Mouse (Mus musculus): ENCODE data around the gene Iffo1. TPM values are rescaled to one million over a fixed set of nuclear protein-coding genes. Genes with fewer than 3 reads are reported as not detected.

Gene Iffo1
- polyA plus RNA-seq, 1 experiment from 2014 or later: 10.3 TPM

- Histone ChIP-seq H3K4me2 (replicated peaks; ENCODE audit: low read depth, low read length) (peak overlapping the region; percentile 57), H3K9me3 (ENCODE audit: control insufficient read depth, low read length) (no peaks in the 10 kb centered on the region), H3K27ac (ENCODE audit: low read depth, low read length) (no peak overlapping the region), H3K9ac (ENCODE audit: low read depth, low read length) (peak overlapping the region; percentile 77), H3K4me3 (ENCODE audit: low read depth, low read length) (peak overlapping the region; percentile 56), H3K27me3 (ENCODE audit: control insufficient read depth, insufficient read depth, low read length) (no peaks in the 10 kb centered on the region), H3K36me3 (ENCODE audit: control insufficient read depth, insufficient read depth, low read length) (0 out of 2 replicates have a peak, but pooled peaks cover 14% of the 10 kb centered on the region), H3K4me1 (replicated peaks; ENCODE audit: control insufficient read depth, insufficient read depth, low read length) (peaks cover 3% of the 10 kb centered on the region; the same call in 1 of the 2 replicates)
- ATAC-seq (ENCODE audit: low FRiP score): no peak
- peak; percentile 31 for DNase-seq (ENCODE audit: low spot score)
Measured at GRCm38 (mm10) chr6:125190816-125191215, 45.8 kb downstream of the Iffo1 start.

GRCm38 (mm10) chr6:125191332-125192015 is 46.4 kb downstream of the Iffo1 start, which contains the start of the genes Ncapd2 and Mrpl51:
Gene Ncapd2, minus strand, starts transcription at chr6:125191701.
Gene Mrpl51, plus strand, starts transcription at chr6:125191801.
- ATAC-seq (ENCODE audit: low FRiP score) (peak; percentile 95), DNase-seq (ENCODE audit: low spot score) (peak; percentile 99)
- under 1% methylated on average over 54 of the region's 54 CpGs for WGBS
- peak within 1 kb of the TSS; percentile 96 for H3K27ac ChIP-seq (ENCODE audit: low read depth, low read length)
- peak within 1 kb of the TSS; percentile 77 for H3K9ac ChIP-seq (ENCODE audit: low read depth, low read length)
- peaks cover 3% of the 10 kb centered on the region; the same call in 1 of the 2 replicates for H3K4me1 ChIP-seq (replicated peaks; ENCODE audit: control insufficient read depth, insufficient read depth, low read length)
- no peaks in the 10 kb centered on the region for H3K27me3 ChIP-seq (ENCODE audit: control insufficient read depth, insufficient read depth, low read length)
- no peaks in the 10 kb centered on the region for H3K9me3 ChIP-seq (ENCODE audit: control insufficient read depth, low read length)
- H3K36me3 ChIP-seq (ENCODE audit: control insufficient read depth, insufficient read depth, low read length): 0 out of 2 replicates have a peak, but pooled peaks cover 14% of the 10 kb centered on the region
- peak within 1 kb of the TSS; percentile 56 for H3K4me3 ChIP-seq (ENCODE audit: low read depth, low read length)
- peak within 1 kb of the TSS; percentile 57 for H3K4me2 ChIP-seq (replicated peaks; ENCODE audit: low read depth, low read length)

GRCm38 (mm10) chr6:125192016-125192714 is 47.1 kb downstream of the Iffo1 start:
- peak overlapping the region; percentile 56 for H3K4me2 ChIP-seq (replicated peaks; ENCODE audit: low read depth, low read length)
- ATAC-seq (ENCODE audit: low FRiP score): peak; percentile 96
- H3K9me3 ChIP-seq (ENCODE audit: control insufficient read depth, low read length): no peaks in the 10 kb centered on the region
- under 1% methylated on average over 34 of the region's 34 CpGs for WGBS
- peaks cover 3% of the 10 kb centered on the region; the same call in 1 of the 2 replicates for H3K4me1 ChIP-seq (replicated peaks; ENCODE audit: control insufficient read depth, insufficient read depth, low read length)
- peak overlapping the region; percentile 77 for H3K9ac ChIP-seq (ENCODE audit: low read depth, low read length)
- peak overlapping the region; percentile 96 for H3K27ac ChIP-seq (ENCODE audit: low read depth, low read length)
- H3K4me3 ChIP-seq (ENCODE audit: low read depth, low read length): peak overlapping the region; percentile 56
- H3K27me3 ChIP-seq (ENCODE audit: control insufficient read depth, insufficient read depth, low read length): no peaks in the 10 kb centered on the region
- H3K36me3 ChIP-seq (ENCODE audit: control insufficient read depth, insufficient read depth, low read length): 0 out of 2 replicates have a peak, but pooled peaks cover 8% of the 10 kb centered on the region
- peak; percentile 96 for DNase-seq (ENCODE audit: low spot score)

DNA sequence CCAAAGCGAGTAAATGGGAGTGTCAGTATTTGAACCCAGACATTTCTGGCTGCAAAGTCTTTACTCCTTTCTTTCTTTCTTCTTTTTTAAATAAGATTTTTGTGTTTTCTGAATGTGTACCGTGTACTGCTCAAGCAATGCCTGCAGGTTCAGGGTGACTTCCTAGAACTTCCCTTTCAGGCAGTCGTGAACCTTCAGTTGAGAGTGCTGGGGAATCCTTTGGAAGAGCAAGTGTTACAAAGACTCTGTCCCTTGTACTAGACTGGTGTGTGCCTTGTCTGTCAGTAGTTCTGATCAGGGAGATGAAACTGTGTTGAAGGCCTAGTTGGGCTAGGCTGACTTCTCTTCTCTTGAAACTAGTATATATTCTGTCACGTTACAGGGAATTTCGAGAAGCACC is 47.8 kb downstream of the Iffo1 start:
- peak overlapping the region; percentile 96; the same call in 1 of the 2 replicates for H3K27ac ChIP-seq (ENCODE audit: low read depth, low read length)
- H3K4me1 ChIP-seq (replicated peaks; ENCODE audit: control insufficient read depth, insufficient read depth, low read length): peaks cover 3% of the 10 kb centered on the region; the same call in 1 of the 2 replicates
- 51% methylated on average over 5 of the region's 5 CpGs for WGBS
- peak overlapping the region; percentile 56 for H3K4me2 ChIP-seq (replicated peaks; ENCODE audit: low read depth, low read length)
- H3K36me3 ChIP-seq (ENCODE audit: control insufficient read depth, insufficient read depth, low read length): 0 out of 2 replicates have a peak, but pooled peaks cover 4% of the 10 kb centered on the region
- H3K9ac ChIP-seq (ENCODE audit: low read depth, low read length): peak overlapping the region; percentile 77
- H3K9me3 ChIP-seq (ENCODE audit: control insufficient read depth, low read length): no peaks in the 10 kb centered on the region
- DNase-seq (ENCODE audit: low spot score) (no peak), ATAC-seq (ENCODE audit: low FRiP score) (no peak)
- H3K27me3 ChIP-seq (ENCODE audit: control insufficient read depth, insufficient read depth, low read length): no peaks in the 10 kb centered on the region
- H3K4me3 ChIP-seq (ENCODE audit: low read depth, low read length): peak overlapping the region; percentile 56

GRCm38 (mm10) chr6:125193390-125193789 is 48.3 kb downstream of the Iffo1 start:
- H3K4me1 ChIP-seq (replicated peaks; ENCODE audit: control insufficient read depth, insufficient read depth, low read length): peaks cover 3% of the 10 kb centered on the region; the same call in 1 of the 2 replicates
- H3K27ac ChIP-seq (ENCODE audit: low read depth, low read length): no peak overlapping the region
- H3K36me3 ChIP-seq (ENCODE audit: control insufficient read depth, insufficient read depth, low read length): 0 out of 2 replicates have a peak, but pooled peaks cover 4% of the 10 kb centered on the region
- no peak overlapping the region for H3K4me2 ChIP-seq (replicated peaks; ENCODE audit: low read depth, low read length)
- no peak for ATAC-seq (ENCODE audit: low FRiP score)
- H3K9ac ChIP-seq (ENCODE audit: low read depth, low read length): no peak overlapping the region
- H3K4me3 ChIP-seq (ENCODE audit: low read depth, low read length): no peak overlapping the region
- WGBS: 91% methylated on average over 7 of the region's 7 CpGs
- no peaks in the 10 kb centered on the region for H3K9me3 ChIP-seq (ENCODE audit: control insufficient read depth, low read length)
- DNase-seq (ENCODE audit: low spot score): no peak
- no peaks in the 10 kb centered on the region for H3K27me3 ChIP-seq (ENCODE audit: control insufficient read depth, insufficient read depth, low read length)

- Histone ChIP-seq H3K27ac (ENCODE audit: low read depth, low read length) (no peak overlapping the region), H3K9me3 (ENCODE audit: control insufficient read depth, low read length) (no peaks in the 10 kb centered on the region)
- WGBS: 4% methylated on average over 1 of the region's 1 CpGs
Measured at GRCm38 (mm10) chr6:125195541-125196075, 50.6 kb downstream of the Iffo1 start.

GRCm38 (mm10) chr6:125196301-125196700 is 51.3 kb downstream of the Iffo1 start:
- WGBS: 41% methylated on average over 3 of the region's 3 CpGs
- DNase-seq (ENCODE audit: low spot score): no peak
- Histone ChIP-seq H3K9ac (ENCODE audit: low read depth, low read length) (no peak overlapping the region), H3K27ac (ENCODE audit: low read depth, low read length) (no peak overlapping the region), H3K4me3 (ENCODE audit: low read depth, low read length) (no peak overlapping the region), H3K4me1 (replicated peaks; ENCODE audit: control insufficient read depth, insufficient read depth, low read length) (peaks cover 3% of the 10 kb centered on the region; the same call in 1 of the 2 replicates), H3K36me3 (ENCODE audit: control insufficient read depth, insufficient read depth, low read length) (no peaks in the 10 kb centered on the region), H3K27me3 (ENCODE audit: control insufficient read depth, insufficient read depth, low read length) (no peaks in the 10 kb centered on the region), H3K9me3 (ENCODE audit: control insufficient read depth, low read length) (no peaks in the 10 kb centered on the region), H3K4me2 (replicated peaks; ENCODE audit: low read depth, low read length) (no peak overlapping the region)
- no peak for ATAC-seq (ENCODE audit: low FRiP score)

More at GRCm38 (mm10) chr6:125195541-125196075, 50.6 kb downstream of the Iffo1 start:
- H3K4me2 ChIP-seq (replicated peaks; ENCODE audit: low read depth, low read length): no peak overlapping the region
- no peaks in the 10 kb centered on the region for H3K27me3 ChIP-seq (ENCODE audit: control insufficient read depth, insufficient read depth, low read length)
- no peak overlapping the region for H3K9ac ChIP-seq (ENCODE audit: low read depth, low read length)
- peaks cover 3% of the 10 kb centered on the region; the same call in 1 of the 2 replicates for H3K4me1 ChIP-seq (replicated peaks; ENCODE audit: control insufficient read depth, insufficient read depth, low read length)
- no peak overlapping the region for H3K4me3 ChIP-seq (ENCODE audit: low read depth, low read length)
- ATAC-seq (ENCODE audit: low FRiP score): no peak
- H3K36me3 ChIP-seq (ENCODE audit: control insufficient read depth, insufficient read depth, low read length): no peaks in the 10 kb centered on the region
- DNase-seq (ENCODE audit: low spot score): no peak

- H3K36me3 ChIP-seq (ENCODE audit: control insufficient read depth, insufficient read depth, low read length): no peaks in the 10 kb centered on the region
- peaks cover 3% of the 10 kb centered on the region; the same call in 1 of the 2 replicates for H3K4me1 ChIP-seq (replicated peaks; ENCODE audit: control insufficient read depth, insufficient read depth, low read length)
- no peak for DNase-seq (ENCODE audit: low spot score)
- H3K9me3 ChIP-seq (ENCODE audit: control insufficient read depth, low read length): no peaks in the 10 kb centered on the region
- no peak overlapping the region for H3K9ac ChIP-seq (ENCODE audit: low read depth, low read length)
- no peak overlapping the region for H3K27ac ChIP-seq (ENCODE audit: low read depth, low read length)
- H3K27me3 ChIP-seq (ENCODE audit: control insufficient read depth, insufficient read depth, low read length): no peaks in the 10 kb centered on the region
- WGBS: 89% methylated on average over 5 of the region's 5 CpGs
- no peak overlapping the region for H3K4me3 ChIP-seq (ENCODE audit: low read depth, low read length)
- ATAC-seq (ENCODE audit: low FRiP score): no peak
- H3K4me2 ChIP-seq (replicated peaks; ENCODE audit: low read depth, low read length): no peak overlapping the region
Measured at GRCm38 (mm10) chr6:125197166-125197565, 52.1 kb downstream of the Iffo1 start.
